Mouse (Mus musculus): ENCODE measurements around the gene Cd180.

DNA sequence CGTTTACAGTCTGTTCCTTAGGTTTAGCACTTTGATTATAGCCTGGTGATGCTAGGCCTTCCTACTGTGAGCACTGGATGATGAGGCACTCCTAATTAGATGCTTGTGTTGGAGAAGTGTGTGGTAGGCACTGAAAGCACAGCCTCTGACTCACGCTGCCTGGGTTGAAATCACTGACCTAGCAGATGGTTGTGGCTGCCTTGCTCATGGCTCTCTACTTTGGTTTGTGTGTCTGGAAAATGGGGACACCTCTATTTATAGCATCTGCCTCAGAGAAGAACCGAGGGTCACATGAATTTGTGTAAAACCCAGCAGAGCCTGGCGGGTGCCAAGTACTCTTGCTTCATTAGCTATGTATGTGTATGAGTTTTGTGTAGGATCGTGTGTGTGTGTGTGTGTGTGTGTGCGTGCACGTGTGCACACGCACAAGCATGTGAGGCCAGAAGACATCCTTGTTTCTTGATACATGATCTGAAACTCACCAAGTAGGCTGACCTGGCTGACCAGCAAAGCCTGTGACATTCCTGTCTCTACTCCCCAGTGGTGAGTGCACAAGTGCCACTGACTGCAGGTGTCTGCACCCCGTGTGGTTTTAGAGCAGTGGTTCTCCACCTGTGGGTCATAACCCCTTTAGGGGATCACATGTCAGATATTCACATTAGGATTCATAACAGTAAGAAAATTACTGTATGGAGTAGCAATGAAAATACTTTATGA lies 52.4 kb downstream of the Cd180 start:
- TF ChIP-seq EP300 (IDR thresholded peaks at IDR 0.05; ENCODE audit: low read depth) = no peak
- no peak for TF ChIP-seq CTCF (IDR thresholded peaks at IDR 0.05; ENCODE audit: low read depth)

Measured in liver, embryonic 14.5 days (tissue).